Mouse (Mus musculus): ENCODE data around the gene Ulk4.

GRCm38 (mm10) chr9:121303748-121304147 lies 26.8 kb upstream of the Ulk4 start:
- no peak for TF ChIP-seq CTCF (IDR thresholded peaks at IDR 0.05; ENCODE audit: insufficient read depth, low read length)
- TF ChIP-seq POLR2A (IDR thresholded peaks at IDR 0.05; ENCODE audit: borderline replicate concordance, extremely low read depth, low read depth, low read length): no peak

Measured in lung, adult 2 months (tissue).